Mouse (Mus musculus) embryo, embryonic 11.5 days (tissue): ENCODE measurements around the gene Zeb2.

ENCODE experiments used
- DNase-seq: peaks from one replicate; pipeline ENCODE4 v3.0.0-alpha.2; 2012; ENCODE audit warnings: low read depth, low spot score

Gene Zeb2

DNA sequence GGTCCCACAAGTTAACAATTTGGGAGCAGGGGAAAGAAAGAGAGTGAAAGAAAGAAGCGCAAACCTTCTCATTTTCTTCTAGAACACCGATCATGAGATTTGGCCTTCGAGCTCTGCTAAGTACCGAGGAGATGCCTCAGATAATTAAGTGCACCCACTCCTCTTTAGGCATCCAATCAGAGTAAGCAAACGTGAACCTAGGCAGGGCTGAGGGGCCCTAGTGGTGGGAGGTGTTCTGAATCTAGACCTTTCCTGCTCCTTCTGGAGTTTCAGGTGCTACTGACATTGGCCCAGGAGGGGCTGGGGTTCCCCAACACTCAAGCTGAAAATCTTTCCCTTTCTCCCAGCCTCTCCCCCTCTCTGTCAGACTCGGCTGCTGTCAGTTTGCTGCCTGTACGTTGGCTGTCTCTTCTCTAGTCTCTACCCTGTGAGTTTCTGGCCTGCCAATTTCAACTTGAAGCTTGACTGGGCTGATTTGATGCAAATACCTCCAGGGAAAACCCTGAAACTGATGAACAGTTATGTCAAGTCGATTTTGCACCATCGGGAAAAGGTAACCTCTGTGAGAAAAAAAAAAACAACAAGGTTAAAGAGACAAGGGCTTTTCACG lies 20.5 kb downstream of the Zeb2 start:
- no peak for DNase-seq

DNA sequence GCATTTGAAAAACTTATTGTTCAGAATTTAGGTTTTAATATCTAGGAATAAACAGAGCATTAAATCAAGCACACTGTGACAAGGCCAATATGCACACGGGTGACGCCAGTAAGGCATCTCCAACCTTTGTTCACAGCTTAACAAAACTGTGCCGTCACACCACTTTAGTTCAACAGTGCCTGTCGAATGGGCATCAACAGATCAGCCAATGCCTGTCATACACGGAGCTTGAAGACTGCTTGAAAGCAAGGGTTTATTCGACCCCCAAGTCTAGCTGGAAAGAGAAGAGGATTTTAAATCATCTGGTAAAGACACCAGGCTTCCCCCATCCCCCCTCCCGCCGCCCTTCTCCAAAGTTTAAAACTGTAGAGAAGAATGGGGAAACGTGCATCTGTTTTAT lies 21.4 kb downstream of the Zeb2 start:
- DNase-seq, result no peak

DNA sequence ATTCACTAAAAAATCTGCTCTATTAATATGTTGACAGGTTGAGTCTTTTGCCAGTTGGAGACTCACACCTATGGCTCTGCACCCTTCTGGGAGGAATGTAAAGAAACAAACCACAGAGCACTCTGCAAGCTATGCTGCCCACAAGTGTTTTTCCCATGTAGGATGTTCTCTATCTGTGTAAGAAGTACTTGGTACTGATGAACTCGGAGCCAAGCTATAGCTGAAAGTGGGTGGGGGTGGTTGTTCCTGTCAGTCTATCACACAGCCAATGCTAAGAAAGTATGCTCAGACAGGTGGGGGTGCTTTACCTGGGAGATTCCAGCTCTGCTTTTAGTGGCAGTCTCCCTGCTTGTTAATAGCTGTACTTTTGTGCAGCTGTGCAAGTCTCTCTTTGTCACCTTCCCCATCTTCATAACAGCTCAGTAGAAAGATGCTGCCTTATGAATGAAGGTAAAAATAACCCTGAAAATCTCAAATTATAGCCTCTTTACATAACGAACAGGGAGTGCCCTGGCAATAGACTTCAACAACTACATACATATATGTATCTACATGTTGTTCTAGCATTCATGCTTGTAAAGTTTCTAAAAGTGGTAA lies 22.7 kb downstream of the Zeb2 start:
- DNase-seq, result no peak

DNA sequence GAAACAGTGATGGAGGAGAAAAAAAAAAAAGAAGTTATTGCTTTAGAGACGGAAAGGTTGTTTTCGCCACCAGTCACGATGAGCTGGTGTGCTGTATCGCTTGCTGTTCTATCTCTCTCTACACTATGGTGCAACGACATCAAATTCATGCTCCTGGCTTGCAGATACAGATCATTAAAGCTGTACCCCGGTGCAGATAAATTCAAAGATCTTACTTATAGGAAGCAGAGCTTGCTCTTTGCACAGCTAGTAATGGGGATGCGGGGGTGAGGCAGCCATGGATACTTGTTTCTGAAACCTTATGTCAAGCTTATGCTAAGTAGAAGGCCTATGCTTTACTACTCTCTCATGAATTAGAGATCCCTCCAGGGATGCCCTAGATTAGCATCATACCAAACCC lies 23.7 kb downstream of the Zeb2 start:
- DNase-seq, result no peak

GRCm38 (mm10) chr2:45092654-45093053 lies 24.5 kb downstream of the Zeb2 start:
- DNase-seq, result no peak

DNA sequence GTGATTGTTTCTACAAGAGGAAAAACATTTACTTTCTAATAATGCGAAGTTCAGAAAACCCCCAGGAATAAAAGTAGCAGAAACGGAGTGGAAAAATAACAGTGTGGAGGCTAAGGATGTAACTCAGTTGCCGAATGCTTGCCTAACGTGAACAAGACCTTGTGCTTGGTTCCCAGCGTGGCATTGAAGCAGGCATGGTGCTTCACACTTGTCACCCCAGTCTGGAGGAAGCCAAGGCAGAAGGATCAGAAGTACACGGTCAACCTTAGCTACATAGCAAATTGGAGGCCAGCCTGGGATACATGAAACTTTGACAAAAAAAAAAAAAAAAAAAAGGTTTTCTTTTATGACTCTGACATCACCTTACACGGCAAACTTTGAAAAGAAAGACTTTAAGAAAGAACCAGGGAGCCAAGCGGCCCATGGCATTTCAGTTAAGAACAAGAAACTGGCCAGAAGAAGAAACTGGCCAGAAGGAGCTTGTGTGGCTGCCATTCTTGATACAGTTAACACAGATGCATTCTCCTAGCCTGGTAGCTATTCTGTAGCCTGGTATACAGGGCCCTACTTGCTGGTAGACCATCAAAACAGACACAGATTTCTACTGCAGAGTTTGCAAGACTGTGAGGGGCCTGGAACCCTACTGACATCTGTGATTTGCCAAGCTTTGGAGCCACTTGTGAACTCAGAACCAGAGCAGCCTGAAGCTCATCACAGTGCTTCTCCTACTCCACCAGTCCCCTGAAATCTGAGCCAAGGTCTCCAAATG lies 26.5 kb downstream of the Zeb2 start:
- DNase-seq, result no peak

- DNase-seq, result no peak
These were observed 28.0 kb downstream of the Zeb2 start for GRCm38 (mm10) chr2:45089251-45089530.

DNA sequence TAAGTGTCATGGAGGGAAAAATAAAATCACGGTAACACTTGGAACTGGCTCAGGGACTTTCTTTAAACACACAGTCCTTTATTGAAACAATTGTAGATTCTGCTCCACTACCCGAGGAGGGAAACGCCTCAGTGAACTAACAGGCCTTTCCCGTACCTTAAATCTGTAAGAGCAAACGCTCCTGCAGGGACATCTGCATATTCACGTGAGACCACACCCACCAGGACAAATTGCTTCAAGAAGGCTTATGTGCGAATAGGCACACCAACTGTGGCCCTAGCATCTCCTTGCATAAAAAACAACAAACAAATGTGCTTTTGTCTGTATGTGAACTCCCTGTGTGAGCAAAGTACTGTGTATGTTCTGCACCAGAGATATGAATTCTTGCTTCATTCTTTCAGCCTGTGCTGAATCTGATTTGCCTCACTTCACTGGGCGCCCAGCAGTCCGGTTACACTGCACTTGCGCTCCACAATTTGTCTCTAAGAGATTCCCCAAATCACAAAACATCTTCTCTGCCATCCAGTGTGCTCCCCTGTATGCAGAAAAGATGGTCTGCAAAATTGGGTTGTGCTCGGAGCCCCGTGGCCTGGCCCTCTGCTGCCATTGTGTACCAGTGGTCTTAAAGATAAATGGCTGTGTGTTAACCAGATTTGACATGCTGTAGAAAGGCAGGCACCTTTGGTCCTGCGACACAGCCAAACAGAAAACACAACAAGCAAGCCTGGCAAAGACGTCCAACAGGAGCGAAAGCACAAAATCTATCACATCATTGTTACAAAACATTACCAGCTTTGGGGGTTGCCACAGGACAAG lies 28.6 kb downstream of the Zeb2 start:
- DNase-seq, result no peak

DNA sequence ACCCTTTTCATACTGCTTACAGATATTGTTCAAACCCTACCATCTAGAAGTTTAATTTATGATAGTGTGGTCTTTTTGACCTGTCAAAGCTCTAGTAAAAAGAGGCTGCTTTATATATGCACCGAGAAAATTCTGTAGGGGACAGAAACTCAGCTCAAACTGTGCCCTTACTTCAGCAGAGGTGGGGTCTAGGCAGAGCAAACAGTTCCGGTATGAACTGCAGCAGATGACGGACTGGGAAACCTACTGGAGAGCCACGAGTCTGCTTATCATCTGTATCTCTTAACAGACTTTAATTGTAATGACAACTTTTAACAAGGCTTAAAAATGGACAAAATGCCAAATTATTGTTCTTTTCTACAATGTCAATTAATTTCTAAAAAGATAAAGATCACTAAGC lies 30.0 kb downstream of the Zeb2 start:
- DNase-seq, result no peak

- DNase-seq, result no peak
These were observed 31.5 kb downstream of the Zeb2 start for GRCm38 (mm10) chr2:45085653-45086052.

GRCm38 (mm10) chr2:45083042-45083441 lies 34.2 kb downstream of the Zeb2 start:
- DNase-seq, result no peak

- DNase-seq, result no peak
These were observed 35.6 kb downstream of the Zeb2 start for GRCm38 (mm10) chr2:45081559-45081958.

DNA sequence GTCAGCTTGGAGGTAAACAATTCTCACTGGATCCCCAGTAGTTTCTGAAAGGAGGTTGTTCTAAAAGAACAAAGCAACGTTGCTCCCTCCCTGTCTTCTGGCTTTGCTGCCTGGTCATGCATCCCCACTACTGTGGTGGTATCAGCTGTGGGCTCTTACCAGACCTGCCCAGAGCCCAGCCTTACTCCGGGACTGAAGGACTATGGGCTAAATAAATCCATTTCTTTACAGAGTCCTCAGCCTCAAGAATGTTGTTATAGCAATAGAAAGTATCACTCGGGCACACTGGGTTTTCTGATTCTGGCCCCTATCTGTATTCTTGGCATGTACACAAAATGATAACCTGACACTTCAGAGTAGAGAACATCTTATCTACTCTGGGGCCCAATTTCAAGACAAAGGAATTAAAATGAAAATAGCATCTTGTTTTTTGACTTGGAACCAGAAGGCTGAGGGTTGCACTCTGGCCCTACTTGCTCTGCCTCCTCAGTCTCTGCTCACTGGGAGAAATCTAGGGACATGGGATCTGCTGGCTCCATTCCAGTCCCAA lies 39.2 kb downstream of the Zeb2 start:
- no peak for DNase-seq

DNA sequence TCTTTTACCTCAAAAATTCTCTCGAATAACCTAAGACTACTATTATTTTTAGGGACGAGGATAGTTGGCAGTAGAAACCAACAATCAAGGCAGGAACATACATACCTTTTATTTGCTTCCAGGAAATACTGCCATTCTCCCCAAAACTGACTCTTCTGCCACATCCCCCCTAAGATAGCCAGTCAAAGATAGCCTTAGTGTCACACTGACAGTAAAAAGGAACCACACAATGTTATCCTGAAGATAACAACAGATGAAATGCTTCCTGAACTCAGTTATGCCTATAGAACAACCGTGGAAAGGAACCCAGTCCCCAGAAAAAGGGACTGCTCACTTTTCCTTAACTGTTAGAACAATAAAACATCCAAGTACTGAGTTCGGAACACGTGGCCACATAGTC lies 39.8 kb downstream of the Zeb2 start:
- DNase-seq, result no peak

DNA sequence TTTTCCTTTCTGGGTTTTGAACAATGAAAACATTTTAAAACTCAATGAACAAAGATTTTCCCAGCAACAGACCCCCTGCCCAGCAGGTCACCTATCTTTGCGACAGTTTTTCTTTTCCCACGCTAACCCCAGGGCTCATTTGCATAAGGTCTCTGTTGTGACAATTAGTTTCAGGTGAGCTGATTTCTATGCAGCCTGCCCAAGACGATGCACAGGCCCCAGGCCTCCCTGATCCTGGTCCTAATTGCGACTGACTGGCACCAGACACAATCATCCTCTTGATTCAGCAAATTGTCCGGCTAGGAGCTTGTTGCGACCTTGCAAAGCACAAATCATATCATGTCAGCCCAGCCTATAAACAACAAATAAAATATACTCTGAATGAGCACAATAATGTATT lies 44.2 kb downstream of the Zeb2 start:
- no peak for DNase-seq

- DNase-seq, result no peak
These were observed 45.9 kb downstream of the Zeb2 start for GRCm38 (mm10) chr2:45071296-45071695.

DNA sequence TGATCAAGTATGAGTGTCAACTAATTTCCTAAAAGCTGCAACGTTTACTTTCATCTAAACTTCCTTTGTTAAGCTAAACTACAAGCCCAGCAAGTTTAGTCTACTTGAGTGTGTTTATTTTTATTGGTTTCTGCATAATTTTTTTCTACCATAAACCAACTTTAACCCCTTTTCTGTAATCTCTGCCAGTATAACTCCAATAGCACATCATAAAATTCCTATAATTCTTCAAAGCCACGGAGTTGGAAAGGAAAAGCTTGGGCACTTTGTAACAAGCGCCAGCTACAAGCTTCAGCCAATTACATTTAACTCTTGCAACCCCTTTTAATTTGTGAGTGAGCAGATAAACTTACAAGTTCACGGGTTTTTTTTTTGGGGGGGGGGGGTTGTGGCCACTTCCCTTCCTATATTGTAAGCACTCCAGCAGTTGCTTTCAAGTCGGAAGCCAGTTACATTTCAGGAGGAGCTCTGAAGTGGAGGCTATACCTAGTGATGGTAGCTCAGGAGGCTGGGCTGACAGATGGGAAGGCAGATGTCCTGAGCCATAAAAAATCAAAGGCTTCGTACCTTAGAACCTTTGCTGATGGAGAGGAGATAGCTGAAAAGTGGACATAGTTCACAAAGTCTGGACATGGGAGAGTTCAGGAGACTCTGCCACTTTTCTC lies 46.5 kb downstream of the Zeb2 start:
- no peak for DNase-seq

DNA sequence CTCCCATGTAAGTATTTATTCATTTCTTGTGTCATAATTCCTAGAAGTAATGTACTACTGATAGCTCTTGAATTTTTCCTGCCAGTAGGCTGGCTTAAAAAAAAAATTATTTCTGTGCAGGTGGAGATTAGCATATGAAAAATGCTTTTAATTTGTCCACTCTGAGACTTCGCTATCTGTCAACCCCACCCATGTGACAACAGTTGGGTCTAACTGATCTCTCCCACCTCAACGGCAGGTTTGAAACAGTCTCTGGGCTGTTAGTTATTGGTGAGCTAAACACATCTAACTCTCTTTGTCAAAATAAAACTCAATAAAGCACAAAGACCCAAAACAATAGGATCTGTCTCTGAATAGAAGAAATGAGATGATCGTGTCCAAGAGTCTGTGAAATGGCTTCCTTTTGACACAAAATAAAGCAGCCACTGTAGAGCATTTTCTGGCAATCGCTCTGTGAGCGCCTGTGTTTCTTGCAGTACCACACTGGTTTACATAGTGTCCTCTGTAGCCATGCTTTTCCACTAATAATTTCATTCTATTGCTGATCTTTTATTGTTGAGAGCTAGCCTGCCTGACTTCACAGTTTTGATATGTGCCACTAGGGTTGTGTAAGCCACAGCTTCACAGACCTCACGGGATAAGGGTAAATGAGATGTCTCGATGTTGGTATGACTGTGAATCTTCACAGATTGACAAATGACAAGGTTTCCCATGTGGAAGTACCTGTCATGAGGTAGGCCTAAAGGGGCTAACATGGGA lies 48.2 kb downstream of the Zeb2 start:
- no peak for DNase-seq

GRCm38 (mm10) chr2:45067116-45067515 lies 50.1 kb downstream of the Zeb2 start:
- no peak for DNase-seq

DNA sequence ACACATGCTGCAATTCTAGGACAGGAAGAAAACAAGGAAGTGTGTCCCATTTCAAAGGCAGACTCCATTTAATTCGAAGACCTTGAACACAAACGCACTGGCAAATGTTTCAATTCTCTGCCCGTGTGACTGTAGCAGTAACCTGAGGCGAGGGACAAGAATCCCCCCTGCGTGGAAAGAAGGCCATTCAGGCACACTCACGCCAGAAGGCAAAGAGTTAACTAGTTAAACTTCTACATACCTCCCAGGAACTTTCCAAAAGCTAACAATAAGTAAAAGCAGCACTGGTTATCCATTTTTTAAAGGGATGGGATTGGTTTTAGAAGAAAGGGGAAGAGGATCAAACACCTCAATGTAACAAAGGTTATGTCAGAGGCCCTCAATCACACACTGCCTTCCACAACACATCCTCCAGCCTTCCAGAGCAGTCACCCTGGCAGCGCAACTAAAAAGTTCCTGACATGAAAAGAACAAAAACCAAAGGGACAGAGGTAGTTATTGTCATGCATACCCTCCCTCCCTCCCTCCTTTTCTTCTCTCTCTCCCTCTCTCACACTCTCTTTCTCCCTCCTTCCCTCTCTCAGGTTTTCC lies 53.8 kb downstream of the Zeb2 start:
- no peak for DNase-seq

- no peak for DNase-seq
These were observed 55.1 kb downstream of the Zeb2 start for GRCm38 (mm10) chr2:45062136-45062535.
